Mouse (Mus musculus) kidney, adult 2 months (tissue): Measurements from ENCODE around the gene Hnrnpdl. TPM values are rescaled to one million over a fixed set of nuclear protein-coding genes. Genes with fewer than 3 reads are reported as not detected.
A peak's percentile ranks its signal among the peaks of the same experiment; 100 is the strongest.

ENCODE experiments used
- DNase-seq: peaks from one replicate; pipeline ENCODE4 v3.0.0; 2021
- H3K27ac ChIP-seq: fragments of 200-500 bp; 2 replicates; pipeline ENCODE4 v1.5.1; 2012; ENCODE audit warnings: low read depth, low read length, control low read depth, inconsistent platforms; ENCODE audit not compliant: insufficient read depth
- H3K27me3 ChIP-seq: fragments of 200-500 bp; replicated peaks from 2 replicates; pipeline ENCODE4 v1.6.1; 2012; ENCODE audit warnings: mild to moderate bottlenecking, moderate library complexity, low read length, inconsistent platforms; ENCODE audit not compliant: control insufficient read depth, insufficient read depth
- H3K36me3 ChIP-seq: fragments of 200-500 bp; 2 replicates; pipeline ENCODE4 v1.6.1; 2012; ENCODE audit warnings: mild to moderate bottlenecking, moderate library complexity, low read length, inconsistent platforms; ENCODE audit not compliant: control insufficient read depth, insufficient read depth
- H3K4me1 ChIP-seq: fragments of 200-500 bp; 2 replicates; pipeline ENCODE4 v1.6.1; 2011; ENCODE audit warnings: low read length; ENCODE audit not compliant: control insufficient read depth, insufficient read depth
- H3K4me3 ChIP-seq: fragments of 200-500 bp; 2 replicates; pipeline ENCODE4 v1.5.1; 2011; ENCODE audit warnings: mild to moderate bottlenecking, low read depth, low read length, control low read depth; ENCODE audit not compliant: insufficient read depth
- CTCF ChIP-seq: fragments of 200-500 bp; conservative IDR thresholded peaks from 2 replicates; pipeline ENCODE4 v1.5.1; 2011; ENCODE audit warnings: low read depth, mild to moderate bottlenecking, control low read depth, low read length, moderate library complexity, mixed read lengths; ENCODE audit not compliant: insufficient read depth, insufficient read length
- POLR2A ChIP-seq: fragments of 200-500 bp; IDR thresholded peaks from one replicate; pipeline ENCODE4 v1.6.1; 2011; ENCODE audit warnings: low read depth, low read length, control low read depth
- WGBS: fragments of 180-500 bp; shearing (Covaris S2); methylation state at CpG from one replicate; pipeline ENCODE4 v1.1.7; 2018; 5-methylcytosine and 5-hydroxymethylcytosine counted together
- polyA plus RNA-seq: library from polyadenylated mRNA; depleted of rRNA; stranded (reverse); fragments of >200 nt; gene quantifications from 2 replicates; pipeline ENCODE4 v1.2.3, GENCODE M21; 2012

Hnrnpdl gene
- polyA plus RNA-seq, 1 experiment = 40.5 TPM

- Histone ChIP-seq H3K4me3 (peak overlapping the region; percentile 82), H3K4me1 (peaks cover 22% of the 10 kb centered on the region), H3K36me3 (no peaks in the 10 kb centered on the region), H3K27ac (peak overlapping the region; percentile 58; the same call in 1 of the 2 replicates), H3K27me3 (no peaks in the 10 kb centered on the region)
- 3% methylated on average over 19 of the region's 19 CpGs for WGBS
- DNase-seq = peak; percentile 17
- TF ChIP-seq POLR2A (no peak), CTCF (no peak)
These were observed 869 bp upstream of the Hnrnpdl start for GRCm38 (mm10) chr5:100040281-100040784.

- H3K36me3 ChIP-seq = no peaks in the 10 kb centered on the region; the same call in 1 of the 2 replicates
- no peak for TF ChIP-seq POLR2A
- peak; percentile 72 for TF ChIP-seq CTCF
- no peaks in the 10 kb centered on the region for H3K27me3 ChIP-seq
- peaks cover 12% of the 10 kb centered on the region; the same call in 1 of the 2 replicates for H3K4me1 ChIP-seq
- H3K27ac ChIP-seq = peak overlapping the region; percentile 96
- DNase-seq = peak; percentile 97
- under 1% methylated on average over 113 of the region's 113 CpGs for WGBS
- H3K4me3 ChIP-seq = peak overlapping the region; percentile 92
These were observed 506 bp downstream of the Hnrnpdl start for GRCm38 (mm10) chr5:100038714-100039601.

GRCm38 (mm10) chr5:100037965-100038713 lies 1.3 kb downstream of the Hnrnpdl start:
- TF ChIP-seq CTCF (no peak), POLR2A (no peak)
- Histone ChIP-seq H3K4me3 (peak overlapping the region; percentile 92), H3K27me3 (no peaks in the 10 kb centered on the region), H3K36me3 (peaks cover 3% of the 10 kb centered on the region; the same call in 1 of the 2 replicates), H3K27ac (peak overlapping the region; percentile 96), H3K4me1 (peaks cover 9% of the 10 kb centered on the region; the same call in 1 of the 2 replicates)
- 2% methylated on average over 44 of the region's 45 CpGs for WGBS
- DNase-seq = peak; percentile 93

GRCm38 (mm10) chr5:100036681-100037080 lies 2.8 kb downstream of the Hnrnpdl start:
- TF ChIP-seq CTCF (no peak), POLR2A (no peak)
- DNase-seq = no peak
- H3K27me3 ChIP-seq = no peaks in the 10 kb centered on the region
- no peak overlapping the region for H3K27ac ChIP-seq
- 12% methylated on average over 7 of the region's 7 CpGs for WGBS
- H3K36me3 ChIP-seq = peaks cover 3% of the 10 kb centered on the region; the same call in 1 of the 2 replicates
- no peak overlapping the region for H3K4me3 ChIP-seq
- H3K4me1 ChIP-seq = peaks cover 9% of the 10 kb centered on the region; the same call in 1 of the 2 replicates

GRCm38 (mm10) chr5:100035950-100036349 lies 3.5 kb downstream of the Hnrnpdl start:
- Histone ChIP-seq H3K4me3 (no peak overlapping the region), H3K27me3 (no peaks in the 10 kb centered on the region), H3K27ac (no peak overlapping the region), H3K4me1 (peaks cover 9% of the 10 kb centered on the region; the same call in 1 of the 2 replicates), H3K36me3 (peaks cover 3% of the 10 kb centered on the region; the same call in 1 of the 2 replicates)
- no peak for DNase-seq
- whole genome bisulfite sequencing = 16% methylated on average over 7 of the region's 7 CpGs
- TF ChIP-seq POLR2A = no peak
- no peak; the same call in 1 of the 2 replicates for TF ChIP-seq CTCF

GRCm38 (mm10) chr5:100032646-100033045 lies 6.8 kb downstream of the Hnrnpdl start:
- no peak overlapping the region for H3K27ac ChIP-seq
- H3K36me3 ChIP-seq = peaks cover 3% of the 10 kb centered on the region; the same call in 1 of the 2 replicates
- 81% methylated on average over 3 of the region's 3 CpGs for WGBS
- H3K4me1 ChIP-seq = peaks cover 6% of the 10 kb centered on the region; the same call in 1 of the 2 replicates
- TF ChIP-seq CTCF (no peak), POLR2A (no peak)
- no peaks in the 10 kb centered on the region for H3K27me3 ChIP-seq
- DNase-seq = no peak
- H3K4me3 ChIP-seq = no peak overlapping the region
